In the genomic region with DNA sequence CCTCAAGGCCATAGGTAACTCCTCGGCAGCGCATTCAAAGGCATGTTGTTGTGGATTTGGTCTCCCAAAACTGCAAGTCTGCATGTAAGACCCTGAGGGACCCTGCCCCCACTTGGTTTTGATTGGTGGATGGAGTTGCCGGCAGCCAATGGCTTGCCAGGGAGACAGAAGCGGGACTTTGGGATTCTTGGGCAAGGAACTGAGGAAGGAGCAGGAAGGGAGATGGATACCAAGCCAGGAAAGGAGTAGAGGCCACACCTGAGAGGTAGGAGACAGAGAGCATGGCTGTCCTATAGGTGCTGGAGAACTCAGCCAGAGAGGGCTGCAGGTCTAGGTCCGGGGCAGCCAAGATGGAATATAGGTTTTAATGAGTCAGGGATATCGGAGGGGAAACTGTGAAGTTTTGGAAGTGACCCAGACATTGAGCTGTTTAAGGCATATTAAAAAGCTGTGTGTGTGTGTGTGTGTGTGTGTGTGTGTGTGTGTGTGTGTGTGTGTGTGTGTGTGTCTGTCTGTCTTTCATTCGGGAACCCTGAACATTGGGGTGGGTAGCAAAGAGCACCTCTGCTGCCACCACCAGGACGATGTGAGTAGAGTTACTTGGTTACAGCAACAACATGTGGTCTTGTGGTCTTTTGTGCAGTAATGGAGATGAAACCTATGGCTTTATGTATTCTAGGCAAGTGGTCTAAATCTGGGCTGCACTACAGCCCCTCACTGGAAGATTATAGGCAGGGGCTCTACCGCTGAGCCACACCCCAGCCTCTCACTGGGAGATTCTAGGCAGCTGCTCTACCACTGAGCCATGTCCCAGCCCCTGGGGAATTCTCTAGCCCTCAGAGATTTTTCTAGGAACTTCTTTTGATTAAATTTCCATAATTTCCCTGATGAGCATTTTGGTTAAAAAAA, we compare ENCODE assay signal across 8 mouse cellular contexts. TPM values are rescaled to one million over a fixed set of nuclear protein-coding genes. Genes with fewer than 3 reads are reported as not detected.
DNase-seq lines count a peak whose midpoint lies in the region; ATAC-seq lines count a peak whose summit lies in the region.

No protein-coding gene starts in this region.

- peak overlapping the region; percentile 48 for H3K4me2 ChIP-seq in heart, embryonic 15.5 days
- peak overlapping the region; percentile 31 for H3K4me2 ChIP-seq in neural tube, embryonic 13.5 days

- H3K4me1 ChIP-seq in heart, embryonic 15.5 days (replicated peaks) = peaks cover 2% of the 10 kb centered on the region; the same call in 1 of the 2 replicates
- H3K4me1 ChIP-seq in neural tube, embryonic 13.5 days (replicated peaks) = no peaks in the 10 kb centered on the region

- H3K27ac ChIP-seq in heart, embryonic 15.5 days = no peak overlapping the region
- H3K27ac ChIP-seq in neural tube, embryonic 13.5 days (replicated peaks) = no peak overlapping the region

- H3K9me3 ChIP-seq in heart, embryonic 15.5 days (replicated peaks) = no peaks in the 10 kb centered on the region
- H3K9me3 ChIP-seq in neural tube, embryonic 13.5 days = no peaks in the 10 kb centered on the region

- H3K9ac ChIP-seq in heart, embryonic 15.5 days = no peak overlapping the region
- no peak overlapping the region for H3K9ac ChIP-seq in neural tube, embryonic 13.5 days

- H3K27me3 ChIP-seq in heart, embryonic 15.5 days = no peaks in the 10 kb centered on the region
- H3K27me3 ChIP-seq in neural tube, embryonic 13.5 days = no peaks in the 10 kb centered on the region

- ATAC-seq in CD4-positive, CD25-positive, alpha-beta regulatory T cell, adult 4 months = no peak
- no peak for ATAC-seq in heart, embryonic 15.5 days (replicated peaks; ENCODE audit: insufficient number of reproducible peaks, insufficient read depth, low FRiP score, low read depth)
- ATAC-seq in neural tube, embryonic 13.5 days (ENCODE audit: low read depth) = no peak
- ATAC-seq in frontal cortex, adult (ENCODE audit: low TSS enrichment) = no peak

- no peaks in the 10 kb centered on the region for H3K36me3 ChIP-seq in heart, embryonic 15.5 days
- H3K36me3 ChIP-seq in neural tube, embryonic 13.5 days = no peaks in the 10 kb centered on the region

- 14% methylated on average over 9 of the region's 9 CpGs for WGBS in heart, embryonic 15.5 days
- 21% methylated on average over 9 of the region's 9 CpGs for WGBS in neural tube, embryonic 13.5 days

- peak; percentile 67 for DNase-seq in CD4-positive, CD25-positive, alpha-beta regulatory T cell, adult 2 months (ENCODE audit: low read depth, low spot score)
- DNase-seq in T-cell, adult 2 months (ENCODE audit: low spot score) = peak; percentile 49
- DNase-seq in kidney, postnatal 36 days = peak; percentile 20 to 60
- no peak for DNase-seq in layer of hippocampus, postnatal 25 days (ENCODE audit: extremely low spot score in 1 of 2, low spot score in 1 of 2)

- H3K4me3 ChIP-seq in heart, embryonic 15.5 days = 0 out of 2 replicates have a peak overlapping the region, but pooled peaks have one; percentile 4
- no peak overlapping the region for H3K4me3 ChIP-seq in neural tube, embryonic 13.5 days

RNA-seq across cellular contexts. Expression of gene Cyp2b10, which starts 37.2 kb away (rescaled TPM):
- not detected for polyA plus RNA-seq in CD4-positive, CD25-positive, alpha-beta regulatory T cell, adult 4 months (2017; shearing (Covaris generic))
- polyA plus RNA-seq in heart, embryonic 15.5 days (2015; fragmentation: Nextera tagmentation; extraction: Ambion mirVana) = not detected in 2 replicates
- polyA plus RNA-seq in neural tube, embryonic 13.5 days (2015; fragmentation: Nextera tagmentation; extraction: Ambion mirVana) = not detected in 2 replicates
- under 1 TPM; 0.19 to 0.27 TPM for total RNA-seq in layer of hippocampus, postnatal 25 days (2021)

RNA-seq across cellular contexts. Expression of gene Cyp2s1, which starts 43.5 kb away (rescaled TPM):
- polyA plus RNA-seq in CD4-positive, CD25-positive, alpha-beta regulatory T cell, adult 4 months (2017; shearing (Covaris generic)) = 1 to 10 TPM; 2.1 to 3.0 TPM
- 3.3 and 5.1 TPM in 2 replicates for polyA plus RNA-seq in heart, embryonic 15.5 days (2015; fragmentation: Nextera tagmentation; extraction: Ambion mirVana)
- 2.2 and 3.0 TPM in 2 replicates for polyA plus RNA-seq in neural tube, embryonic 13.5 days (2015; fragmentation: Nextera tagmentation; extraction: Ambion mirVana)
- 1 to 10 TPM; 1.2 to 1.3 TPM for total RNA-seq in layer of hippocampus, postnatal 25 days (2021)

Comparison
In these comparisons a context has a peak if more than half of its experiments do, and no peak if none do; other contexts are left out.
1. DNase-seq: peak in CD4-positive, CD25-positive, alpha-beta regulatory T cell, adult 2 months (single experiment), T-cell, adult 2 months (single experiment) and kidney, postnatal 36 days (2 of 2); none in layer of hippocampus, postnatal 25 days (0 of 2).